Mouse (Mus musculus): Measurements from ENCODE around the gene Hdac11.

GRCm38 (mm10) chr6:91115158-91115557 is 41.3 kb upstream of the Hdac11 start:
- no peak for TF ChIP-seq MAX (IDR thresholded peaks at IDR 0.05; ENCODE audit: low read depth)
- no peak for TF ChIP-seq POLR2A (IDR thresholded peaks at IDR 0.05; ENCODE audit: insufficient read length, low read depth)
- TF ChIP-seq E2F4 (IDR thresholded peaks at IDR 0.05; ENCODE audit: insufficient read depth) = no peak
- TF ChIP-seq MYOD1 (IDR thresholded peaks at IDR 0.05; ENCODE audit: control insufficient read depth in 1 of 3, insufficient read length in 2 of 3, low read depth in 2 of 3) = no peak
- TF ChIP-seq MYOG (IDR thresholded peaks at IDR 0.05; ENCODE audit: control insufficient read depth in 1 of 3, insufficient read depth in 1 of 3, insufficient read length in 2 of 3, low read depth in 2 of 3) = no peak
- no peak for TF ChIP-seq REST (IDR thresholded peaks at IDR 0.05; ENCODE audit: insufficient read depth, insufficient read length)
- no peak for TF ChIP-seq TCF12 (IDR thresholded peaks at IDR 0.05; ENCODE audit: insufficient read depth, poor library complexity, severe bottlenecking)
- TF ChIP-seq POLR2AphosphoS2 (IDR thresholded peaks at IDR 0.05; ENCODE audit: insufficient read length, low read depth) = no peak
- TF ChIP-seq USF1 (IDR thresholded peaks at IDR 0.05; ENCODE audit: low read depth) = no peak
- no peak for TF ChIP-seq TCF3 (IDR thresholded peaks at IDR 0.05; ENCODE audit: insufficient read length, low read depth)
